Mouse (Mus musculus): ENCODE measurements around the gene Acaa1a.

Acaa1a gene

GRCm38 (mm10) chr9:119339558-119340211, at the start of gene Acaa1a:
Gene Acaa1a (plus strand): TSS chr9:119339676.
- DNase-seq (ENCODE audit: low spot score) = peak; percentile 71

DNA sequence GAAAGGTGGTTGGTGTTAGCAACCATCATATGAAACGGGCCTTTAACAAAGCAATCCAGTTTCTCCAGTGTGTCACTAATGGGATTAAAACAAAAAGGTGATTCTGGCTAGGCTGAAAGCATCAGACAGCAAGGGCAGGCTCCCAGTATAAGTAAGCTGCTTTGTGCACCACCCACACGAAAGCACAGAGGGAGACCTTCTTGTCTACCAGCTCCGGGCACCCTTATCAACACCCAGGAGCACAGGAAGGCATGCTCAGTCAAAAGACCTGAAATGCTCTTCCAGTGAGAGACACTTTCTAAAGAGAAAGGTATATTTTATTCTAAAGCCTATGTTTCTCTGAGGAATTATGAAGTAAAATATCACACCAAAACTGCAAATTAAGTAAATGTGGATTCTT, 48.7 kb upstream of the Acaa1a start:
- DNase-seq (ENCODE audit: low spot score) = no peak

- no peak for DNase-seq (ENCODE audit: low spot score)
These were observed 41.8 kb upstream of the Acaa1a start for GRCm38 (mm10) chr9:119297696-119298095.

GRCm38 (mm10) chr9:119298563-119298962, 40.9 kb upstream of the Acaa1a start:
- DNase-seq (ENCODE audit: low spot score) = no peak

GRCm38 (mm10) chr9:119305863-119306262, 33.6 kb upstream of the Acaa1a start:
- no peak for DNase-seq (ENCODE audit: low spot score)

GRCm38 (mm10) chr9:119309067-119309466, 30.4 kb upstream of the Acaa1a start:
- DNase-seq (ENCODE audit: low spot score) = no peak

- DNase-seq (ENCODE audit: low spot score) = no peak
These were observed 26.4 kb upstream of the Acaa1a start for GRCm38 (mm10) chr9:119313096-119313495.

- no peak for DNase-seq (ENCODE audit: low spot score)
These were observed 20.6 kb upstream of the Acaa1a start for GRCm38 (mm10) chr9:119318891-119319290.

- DNase-seq (ENCODE audit: low spot score) = no peak
These were observed 19.0 kb upstream of the Acaa1a start for GRCm38 (mm10) chr9:119320446-119320845.

GRCm38 (mm10) chr9:119320946-119321345, 18.5 kb upstream of the Acaa1a start:
- no peak for DNase-seq (ENCODE audit: low spot score)

GRCm38 (mm10) chr9:119321392-119322229, 17.9 kb upstream of the Acaa1a start:
- no peak for DNase-seq (ENCODE audit: low spot score)

DNA sequence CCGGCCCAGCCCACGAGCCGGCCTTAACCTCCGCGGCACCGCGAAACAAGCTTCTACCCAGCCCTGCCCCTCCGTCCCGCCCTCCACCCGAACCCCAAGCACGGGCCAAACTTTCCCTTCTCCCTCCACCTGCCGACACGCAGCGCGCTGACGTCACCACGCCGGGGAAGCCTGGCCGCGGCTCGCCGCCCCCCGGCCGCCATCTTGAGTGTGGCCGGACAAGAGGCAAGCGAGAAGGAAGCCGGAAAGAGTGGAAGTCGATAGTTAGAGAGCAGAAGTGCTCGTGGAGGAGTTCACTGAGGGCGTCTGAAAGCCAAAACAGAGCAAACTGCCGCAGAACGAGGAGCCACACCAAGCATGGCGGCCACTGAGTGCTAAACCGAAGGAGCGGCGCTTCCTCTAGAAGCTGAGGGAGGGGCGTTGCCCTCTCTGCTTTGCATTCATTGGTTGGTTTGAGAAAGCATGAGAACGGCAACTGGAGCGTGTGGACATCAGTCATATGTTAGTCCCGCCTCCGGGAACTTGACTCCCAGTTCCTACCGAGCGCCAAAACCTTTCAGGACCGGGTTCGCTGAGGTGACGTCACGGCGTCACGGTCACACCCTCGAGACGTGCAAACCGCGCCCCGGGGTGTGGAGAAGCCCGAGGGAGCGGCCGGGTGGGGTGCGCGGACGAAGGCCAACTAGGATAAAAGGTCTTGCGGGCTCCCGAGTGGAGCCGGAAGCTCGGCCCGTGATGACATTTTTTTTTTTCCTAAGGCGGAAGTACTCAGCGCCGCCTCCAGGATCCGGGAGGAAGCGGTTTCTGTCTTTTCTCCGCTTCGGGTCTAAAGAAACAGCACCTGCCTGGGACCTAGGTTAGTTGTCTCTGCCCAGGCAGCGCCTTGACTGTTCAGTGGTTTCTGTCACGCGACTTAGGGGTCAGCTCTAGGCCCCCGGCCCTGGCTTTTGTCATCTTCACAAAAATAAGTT, 16.9 kb upstream of the Acaa1a start, which contains the start of gene Oxsr1:
TSS of gene Oxsr1 (minus strand) at position 139 of the 971 bp plus-strand sequence.
- DNase-seq (ENCODE audit: low spot score) = peak; percentile 99

DNA sequence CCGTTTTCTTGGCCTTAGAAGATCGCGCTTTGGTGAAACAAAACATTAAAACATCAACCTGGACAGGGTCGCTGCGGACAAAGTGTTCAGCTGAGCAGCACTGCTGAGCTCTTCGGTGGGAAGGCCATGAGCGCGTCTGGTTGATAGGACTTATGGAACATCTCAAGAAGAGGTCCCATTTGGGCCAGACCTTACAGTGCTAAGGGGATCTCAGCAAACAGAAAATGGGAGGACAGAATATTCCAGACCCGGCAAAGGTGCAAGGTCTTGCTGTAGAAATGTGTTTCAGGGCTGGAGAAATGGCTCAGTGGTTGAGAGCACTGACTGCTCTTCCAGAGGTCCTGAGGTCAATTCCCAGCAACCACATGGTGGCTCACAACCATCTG, 16.2 kb upstream of the Acaa1a start:
- no peak for DNase-seq (ENCODE audit: low spot score)

- DNase-seq (ENCODE audit: low spot score) = no peak
These were observed 15.3 kb upstream of the Acaa1a start for GRCm38 (mm10) chr9:119324130-119324529.

DNA sequence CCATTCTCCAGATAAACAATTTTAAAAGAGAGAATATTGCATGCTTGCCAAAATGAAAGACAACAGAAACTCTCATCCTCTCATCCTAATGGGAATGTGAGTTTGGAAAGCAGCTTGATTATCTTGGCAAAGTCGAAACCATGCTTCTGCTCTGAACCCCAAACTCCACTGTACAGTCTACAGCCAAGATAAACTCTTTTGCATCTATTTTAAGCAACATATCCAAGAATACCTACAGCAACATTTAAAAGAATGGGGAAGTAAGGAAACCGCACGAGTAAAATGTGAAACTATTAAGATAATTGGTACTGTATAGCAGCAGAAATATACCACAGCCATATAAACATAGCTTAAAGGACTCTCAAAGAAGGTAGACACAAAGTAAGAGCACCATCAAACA, 11.0 kb upstream of the Acaa1a start:
- no peak for DNase-seq (ENCODE audit: low spot score)

- DNase-seq (ENCODE audit: low spot score) = no peak
These were observed 9.1 kb upstream of the Acaa1a start for GRCm38 (mm10) chr9:119330186-119330963.

- no peak for DNase-seq (ENCODE audit: low spot score)
These were observed 5.2 kb upstream of the Acaa1a start for GRCm38 (mm10) chr9:119334324-119334723.

DNA sequence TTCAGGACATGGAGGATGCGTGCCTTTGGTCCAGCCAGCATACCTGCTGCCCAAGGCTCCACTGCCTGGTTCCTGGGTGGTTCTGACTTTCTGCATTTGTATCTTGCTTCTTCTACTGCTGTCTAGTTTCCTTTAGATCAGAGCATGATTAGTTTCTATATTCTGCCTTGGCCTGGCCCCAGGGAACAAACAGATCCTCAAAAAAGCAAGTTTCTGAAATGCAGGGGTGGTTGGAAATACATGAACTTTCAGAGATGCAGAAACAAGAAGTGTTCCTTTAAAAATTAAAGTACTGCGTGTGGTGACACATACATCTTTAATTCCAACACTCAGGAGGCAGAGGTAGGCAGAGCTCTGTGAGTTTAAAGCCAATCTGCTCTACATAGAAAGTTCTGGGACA, 4.6 kb upstream of the Acaa1a start:
- no peak for DNase-seq (ENCODE audit: low spot score)

- no peak for DNase-seq (ENCODE audit: low spot score)
These were observed 3.9 kb upstream of the Acaa1a start for GRCm38 (mm10) chr9:119335571-119335970.

- DNase-seq (ENCODE audit: low spot score) = no peak
These were observed 1.6 kb upstream of the Acaa1a start for GRCm38 (mm10) chr9:119337842-119338241.

DNA sequence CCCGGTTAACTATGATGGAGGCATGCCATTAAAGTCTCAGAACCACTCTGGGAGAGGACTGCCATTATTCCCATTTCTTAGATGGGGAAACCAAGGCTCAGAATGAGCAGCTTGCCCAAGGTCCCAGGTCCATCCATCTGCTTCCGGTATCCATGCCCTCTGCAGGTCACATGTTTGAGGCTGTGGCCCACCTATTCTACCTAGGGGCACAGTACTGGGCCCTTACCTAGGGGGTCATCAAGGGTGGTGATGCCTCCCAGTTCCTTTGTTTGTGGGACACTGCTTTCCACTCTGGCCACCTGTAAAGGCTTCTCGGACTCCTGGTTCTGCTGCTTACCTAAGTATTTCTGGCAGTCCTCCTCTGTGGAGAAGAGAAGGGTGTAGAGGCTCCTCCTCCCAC, 1.1 kb upstream of the Acaa1a start:
- no peak for DNase-seq (ENCODE audit: low spot score)

All from MN1 (cell line).